In the genomic region with DNA sequence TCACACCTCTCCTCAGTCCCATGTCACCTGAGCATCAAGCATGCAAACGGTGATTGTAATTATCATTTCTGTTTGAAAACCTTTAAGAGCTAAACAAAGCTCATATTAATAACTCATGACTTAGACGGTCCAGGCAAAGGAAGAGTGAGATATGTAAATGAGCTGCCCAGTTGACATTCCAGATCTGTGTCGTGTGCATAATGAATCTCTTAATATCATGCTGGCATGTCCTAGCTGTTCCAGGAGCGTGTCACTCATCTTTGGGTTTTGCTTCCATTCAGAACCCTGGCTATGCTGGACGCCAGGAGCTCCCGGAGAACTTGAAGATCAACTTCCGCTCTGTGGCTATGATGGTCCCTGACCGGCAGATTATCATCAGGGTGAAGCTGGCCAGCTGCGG, we compare ENCODE assay signal across 27 mouse cellular contexts.
DNase-seq lines count a peak whose midpoint lies in the region; ATAC-seq lines count a peak whose summit lies in the region.
"Had no signal": no experiment of that assay in that cellular context is flagged by ENCODE, and none has a peak within 500 bp of the region (broad histone marks: within the 10 kb centered on the region; RNA-seq: fewer than 3 reads in every experiment).

No protein-coding gene starts in this region.

- no peak overlapping the region for H3K4me3 ChIP-seq in midbrain, embryonic 11.5 days (ENCODE audit: low read depth, low read length)
- no peak overlapping the region for H3K4me3 ChIP-seq in midbrain, embryonic 10.5 days
- H3K4me3 ChIP-seq in midbrain, embryonic 15.5 days: no peak overlapping the region
- no peak overlapping the region for H3K4me3 ChIP-seq in forebrain, embryonic 16.5 days (replicated peaks; ENCODE audit: low read length)
- H3K4me3 ChIP-seq: embryonic facial prominence, embryonic 13.5 days; limb, embryonic 13.5 days; liver, embryonic 12.5 days; megakaryocyte, embryonic 14.5 days; neural tube, embryonic 15.5 days had no signal

- no peak overlapping the region for H3K4me2 ChIP-seq in midbrain, embryonic 11.5 days
- 0 out of 2 replicates have a peak overlapping the region, but pooled peaks have one; percentile 1 for H3K4me2 ChIP-seq in midbrain, embryonic 15.5 days
- H3K4me2 ChIP-seq in forebrain, embryonic 16.5 days (ENCODE audit: low read length): no peak overlapping the region
- H3K4me2 ChIP-seq: embryonic facial prominence, embryonic 13.5 days; limb, embryonic 13.5 days; liver, embryonic 12.5 days; neural tube, embryonic 15.5 days had no signal

- no peaks in the 10 kb centered on the region for H3K4me1 ChIP-seq in midbrain, embryonic 11.5 days (ENCODE audit: control insufficient read depth, insufficient read depth, low read length)
- no peaks in the 10 kb centered on the region for H3K4me1 ChIP-seq in midbrain, embryonic 10.5 days
- H3K4me1 ChIP-seq in midbrain, embryonic 15.5 days: peaks cover 5% of the 10 kb centered on the region; the same call in 1 of the 2 replicates
- no peaks in the 10 kb centered on the region for H3K4me1 ChIP-seq in forebrain, embryonic 16.5 days (replicated peaks; ENCODE audit: control insufficient read depth, insufficient read depth, low read length)
- H3K4me1 ChIP-seq: embryonic facial prominence, embryonic 13.5 days; limb, embryonic 13.5 days; liver, embryonic 12.5 days; megakaryocyte, embryonic 14.5 days; neural tube, embryonic 15.5 days had no signal

- no peak overlapping the region for H3K27ac ChIP-seq in midbrain, embryonic 11.5 days (ENCODE audit: low read depth, low read length)
- H3K27ac ChIP-seq in midbrain, embryonic 10.5 days (replicated peaks): no peak overlapping the region
- no peak overlapping the region for H3K27ac ChIP-seq in midbrain, embryonic 15.5 days
- no peak overlapping the region for H3K27ac ChIP-seq in forebrain, embryonic 16.5 days (ENCODE audit: low read length)
- H3K27ac ChIP-seq: embryonic facial prominence, embryonic 13.5 days; limb, embryonic 13.5 days; liver, embryonic 12.5 days; neural tube, embryonic 15.5 days had no signal

- ATAC-seq in midbrain, embryonic 11.5 days (ENCODE audit: low FRiP score): peak; percentile 42; the same call in 1 of the 2 replicates
- ATAC-seq in midbrain, embryonic 15.5 days (replicated peaks): 0 out of 2 replicates have a peak, but pooled peaks have one; percentile 39
- no peak for ATAC-seq in forebrain, embryonic 16.5 days
- ATAC-seq: forebrain, postnatal 0 days; intestine, postnatal 0 days; liver, embryonic 12.5 days; liver, postnatal 0 days had no signal

- H3K9ac ChIP-seq in midbrain, embryonic 11.5 days (ENCODE audit: low read length): no peak overlapping the region
- no peak overlapping the region for H3K9ac ChIP-seq in midbrain, embryonic 15.5 days
- H3K9ac ChIP-seq in forebrain, embryonic 16.5 days (replicated peaks; ENCODE audit: low read depth, low read length): no peak overlapping the region
- H3K9ac ChIP-seq: embryonic facial prominence, embryonic 13.5 days; forebrain, postnatal 0 days; limb, embryonic 13.5 days; liver, embryonic 12.5 days; liver, postnatal 0 days; neural tube, embryonic 15.5 days had no signal

- DNase-seq in heart, adult 11 months: peak; percentile 35
- no peak for DNase-seq in heart, postnatal 4 days
- DNase-seq in midbrain, embryonic 11.5 days (ENCODE audit: low spot score, missing footprints): no peak
- DNase-seq in midbrain, embryonic 10.5 days (ENCODE audit: low spot score): no peak
- no peak for DNase-seq in thymus, postnatal 14 days
- DNase-seq: adrenal gland, postnatal 14 days; cerebellum, adult 11 months; cerebellum, adult 9-10 months; forebrain, postnatal 0 days; gastrocnemius, postnatal 10 days; heart, postnatal 14 days; kidney, adult 9 months; kidney, postnatal 14 days; layer of hippocampus, adult 9-11 months; liver, postnatal 0 days; lung, postnatal 4 days; right cerebral cortex, adult 18-20 months; spleen, adult 18-20 months; thymus, postnatal 25 days had no signal

- 72% methylated on average over 9 of the region's 9 CpGs for WGBS in midbrain, embryonic 11.5 days
- 83% methylated on average over 9 of the region's 9 CpGs for WGBS in midbrain, embryonic 10.5 days
- 50% methylated on average over 9 of the region's 9 CpGs for WGBS in midbrain, embryonic 15.5 days
- WGBS in forebrain, embryonic 16.5 days: 85% methylated on average over 9 of the region's 9 CpGs

- H3K9me3 ChIP-seq in midbrain, embryonic 11.5 days (ENCODE audit: control insufficient read depth, low read length): no peaks in the 10 kb centered on the region
- H3K9me3 ChIP-seq in midbrain, embryonic 10.5 days (replicated peaks): no peaks in the 10 kb centered on the region
- no peaks in the 10 kb centered on the region for H3K9me3 ChIP-seq in midbrain, embryonic 15.5 days
- H3K9me3 ChIP-seq in forebrain, embryonic 16.5 days (ENCODE audit: control insufficient read depth, low read length): no peaks in the 10 kb centered on the region
- H3K9me3 ChIP-seq: embryonic facial prominence, embryonic 13.5 days; limb, embryonic 13.5 days; liver, embryonic 12.5 days; megakaryocyte, embryonic 14.5 days; neural tube, embryonic 15.5 days had no signal

- no peaks in the 10 kb centered on the region for H3K36me3 ChIP-seq in midbrain, embryonic 11.5 days (ENCODE audit: control insufficient read depth, insufficient read depth, low read length)
- no peaks in the 10 kb centered on the region for H3K36me3 ChIP-seq in midbrain, embryonic 10.5 days
- no peaks in the 10 kb centered on the region for H3K36me3 ChIP-seq in midbrain, embryonic 15.5 days (replicated peaks)
- no peaks in the 10 kb centered on the region for H3K36me3 ChIP-seq in forebrain, embryonic 16.5 days (ENCODE audit: control insufficient read depth, insufficient read depth)
- H3K36me3 ChIP-seq: embryonic facial prominence, embryonic 13.5 days; limb, embryonic 13.5 days; liver, embryonic 12.5 days; neural tube, embryonic 15.5 days had no signal

- H3K27me3 ChIP-seq in midbrain, embryonic 11.5 days (ENCODE audit: control insufficient read depth, insufficient read depth, low read length): no peaks in the 10 kb centered on the region
- H3K27me3 ChIP-seq in midbrain, embryonic 10.5 days (ENCODE audit: low read depth, poor library complexity, severe bottlenecking): no peaks in the 10 kb centered on the region
- H3K27me3 ChIP-seq in midbrain, embryonic 15.5 days (replicated peaks): no peaks in the 10 kb centered on the region
- no peaks in the 10 kb centered on the region for H3K27me3 ChIP-seq in forebrain, embryonic 16.5 days (replicated peaks; ENCODE audit: control insufficient read depth, insufficient read depth, low read length)
- H3K27me3 ChIP-seq: embryonic facial prominence, embryonic 13.5 days; limb, embryonic 13.5 days; liver, embryonic 12.5 days; megakaryocyte, embryonic 14.5 days; neural tube, embryonic 15.5 days had no signal
